Mouse (Mus musculus) forebrain, embryonic 13.5 days (tissue): ENCODE results near the gene Lmod1. TPM values are rescaled to one million over a fixed set of nuclear protein-coding genes. Genes with fewer than 3 reads are reported as not detected.

ENCODE experiments used
- polyA plus RNA-seq: library from polyadenylated mRNA; unstranded; fragments of >200 nt; fragmentation: Nextera tagmentation; extraction: Ambion mirVana; gene quantifications from 2 replicates; pipeline ENCODE4 v1.2.1, GENCODE M21; 2015

Lmod1 gene
- polyA plus RNA-seq, 1 experiment from 2014 or later = 0.22 TPM

Other genes with a start within 250 kb of the Lmod1 start
- 0.15 and 0.30 TPM in 2 replicates for gene Lgr6, start 219.5 kb upstream of the Lmod1 start, polyA plus RNA-seq
- gene Ptpn7, start 192.1 kb upstream of the Lmod1 start, polyA plus RNA-seq = 0.34 and 0.53 TPM in 2 replicates
- gene Arl8a, start 178.0 kb upstream of the Lmod1 start, polyA plus RNA-seq = 161 and 162 TPM in 2 replicates
- gene Gpr37l1, start 157.1 kb upstream of the Lmod1 start, polyA plus RNA-seq = not detected in 2 replicates
- gene Elf3, start 66.2 kb upstream of the Lmod1 start, polyA plus RNA-seq = 0.22 and 0.34 TPM in 2 replicates
- gene Rnpep, start 40.7 kb upstream of the Lmod1 start, polyA plus RNA-seq = 86.2 and 90.3 TPM in 2 replicates
- 167 and 179 TPM in 2 replicates for gene Timm17a, start 11.0 kb upstream of the Lmod1 start, polyA plus RNA-seq
- gene Shisa4, start 50.4 kb downstream of the Lmod1 start, polyA plus RNA-seq = 70.0 and 84.4 TPM in 2 replicates
- 149 and 167 TPM in 2 replicates for gene Ipo9, start 105.7 kb downstream of the Lmod1 start, polyA plus RNA-seq